Mouse (Mus musculus): ENCODE data around the gene Ang.

Gene Ang

GRCm38 (mm10) chr14:51129624-51129975 lies 38.6 kb downstream of the Ang start:
- DNase-seq (ENCODE audit: low spot score), result no peak

GRCm38 (mm10) chr14:51130315-51130940 lies 39.5 kb downstream of the Ang start:
- DNase-seq (ENCODE audit: low spot score), result no peak

GRCm38 (mm10) chr14:51131086-51131815 lies 40.3 kb downstream of the Ang start:
- DNase-seq (ENCODE audit: low spot score), result no peak

- no peak for DNase-seq (ENCODE audit: low spot score)
These were observed 41.4 kb downstream of the Ang start for GRCm38 (mm10) chr14:51132372-51132771.

DNA sequence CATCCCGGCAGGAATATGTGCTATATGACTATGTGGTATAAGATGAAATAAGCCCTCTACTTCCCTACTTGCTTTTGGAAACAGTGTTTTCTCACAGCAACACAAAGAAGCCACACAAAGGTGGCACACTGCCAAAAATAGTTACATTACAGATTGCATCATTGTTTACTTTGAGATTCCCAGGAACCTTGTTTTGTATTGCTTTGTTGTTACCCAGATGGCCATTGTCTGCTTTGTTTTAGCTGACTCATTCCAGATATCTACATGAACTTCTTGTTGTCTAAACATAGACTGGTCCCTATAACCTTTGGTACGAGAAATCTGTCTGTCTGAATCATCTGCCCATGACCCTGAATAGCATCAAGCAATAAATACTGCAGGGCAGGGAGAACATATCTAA lies 49.4 kb downstream of the Ang start:
- no peak for DNase-seq (ENCODE audit: low spot score)

- no peak for DNase-seq (ENCODE audit: low spot score)
These were observed 51.2 kb downstream of the Ang start for GRCm38 (mm10) chr14:51142119-51142518.

- no peak for DNase-seq (ENCODE audit: low spot score)
These were observed 51.6 kb downstream of the Ang start for GRCm38 (mm10) chr14:51142568-51142967.

DNA sequence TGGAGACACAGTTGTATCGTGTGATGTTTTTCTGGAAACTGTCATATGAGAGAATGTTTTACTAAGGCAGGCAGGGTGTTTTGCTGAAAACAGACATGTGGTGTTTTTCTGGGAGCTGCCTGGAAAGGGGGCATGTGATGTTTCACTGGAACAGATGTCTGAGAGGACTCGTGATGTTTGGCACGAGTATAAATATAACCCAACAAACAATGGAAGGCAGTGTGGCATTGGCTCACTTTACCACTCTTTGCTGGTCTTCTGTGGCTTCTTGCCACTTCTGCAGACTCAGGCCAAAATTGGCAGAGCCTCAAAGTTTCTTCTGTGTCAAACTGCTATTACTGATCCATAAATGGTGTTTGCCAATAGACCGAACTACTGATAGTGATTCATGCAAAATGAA lies 52.3 kb downstream of the Ang start:
- DNase-seq (ENCODE audit: low spot score), result no peak

DNA sequence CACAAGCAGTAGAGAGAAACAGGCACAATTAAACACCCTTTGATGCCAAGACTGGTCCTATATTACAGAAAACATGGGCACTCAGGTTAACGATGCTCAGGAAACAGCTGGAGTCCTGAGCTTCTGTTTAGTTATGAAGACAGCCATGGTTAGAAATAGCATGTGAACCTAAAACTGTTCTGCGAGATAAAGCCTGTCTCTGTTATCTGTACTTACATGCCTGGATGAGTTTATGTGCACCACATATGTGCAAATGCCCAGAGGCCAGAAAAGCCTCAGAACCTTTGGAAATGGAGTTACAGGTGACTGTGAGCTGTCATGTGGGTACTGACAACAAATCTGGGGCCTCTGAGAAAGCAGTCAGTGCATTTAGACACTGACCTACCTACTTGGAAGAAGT lies 53.0 kb downstream of the Ang start:
- DNase-seq (ENCODE audit: low spot score), result no peak

GRCm38 (mm10) chr14:51144451-51144850 lies 53.5 kb downstream of the Ang start:
- no peak for DNase-seq (ENCODE audit: low spot score)

GRCm38 (mm10) chr14:51145521-51145920 lies 54.6 kb downstream of the Ang start:
- DNase-seq (ENCODE audit: low spot score), result no peak

GRCm38 (mm10) chr14:51146685-51147084 lies 55.7 kb downstream of the Ang start, which contains the start of gene Rnase1:
TSS of gene Rnase1 (minus strand) at chr14:51146785.
- no peak for DNase-seq (ENCODE audit: low spot score)

GRCm38 (mm10) chr14:51148006-51148405 lies 57.1 kb downstream of the Ang start:
- DNase-seq (ENCODE audit: low spot score), result no peak

- DNase-seq (ENCODE audit: low spot score), result no peak
These were observed 58.2 kb downstream of the Ang start for GRCm38 (mm10) chr14:51149164-51149563.

DNA sequence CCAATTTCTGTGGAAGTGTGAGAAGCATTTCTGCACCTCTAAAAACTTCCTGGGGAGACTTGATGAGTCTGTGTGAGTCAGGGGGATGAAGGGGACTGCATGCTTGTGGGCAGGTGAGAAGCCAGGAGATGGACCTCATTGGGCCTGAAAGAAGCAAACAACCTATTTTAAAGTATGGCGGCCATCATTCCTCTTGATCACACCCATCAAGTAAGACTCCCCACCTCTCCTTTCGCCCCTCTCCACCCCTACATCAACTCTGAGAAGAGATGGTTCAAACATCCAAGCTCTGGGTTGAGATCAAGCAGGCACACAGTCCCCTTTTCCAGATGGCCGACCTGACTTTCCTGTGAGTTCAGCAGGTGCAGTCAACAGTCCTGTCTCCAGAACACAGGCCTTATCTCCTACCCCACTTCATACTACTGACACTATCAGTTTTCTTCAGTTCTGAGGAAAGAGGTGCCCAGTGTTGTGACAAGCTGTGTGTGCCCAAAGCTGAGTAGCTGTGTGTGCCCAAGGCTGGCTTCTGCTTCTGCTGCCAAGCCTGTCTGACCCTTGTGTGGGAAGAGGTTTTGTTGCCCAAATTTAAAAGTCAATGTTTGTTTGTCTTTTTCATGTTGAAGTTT lies 59.4 kb downstream of the Ang start:
- DNase-seq (ENCODE audit: low spot score), result no peak

Measured in urinary bladder, postnatal 10 days (tissue).